Mouse (Mus musculus): ENCODE measurements around the gene Cwh43. TPM values are rescaled to one million over a fixed set of nuclear protein-coding genes. Genes with fewer than 3 reads are reported as not detected.
"Not testable (repeated sequence)": the region's sequence is repeated elsewhere in the genome, so short reads cannot be mapped to it uniquely, and the experiment has no call there.

The Cwh43 gene
- total RNA-seq, 1 experiment: 0.31 TPM

DNA sequence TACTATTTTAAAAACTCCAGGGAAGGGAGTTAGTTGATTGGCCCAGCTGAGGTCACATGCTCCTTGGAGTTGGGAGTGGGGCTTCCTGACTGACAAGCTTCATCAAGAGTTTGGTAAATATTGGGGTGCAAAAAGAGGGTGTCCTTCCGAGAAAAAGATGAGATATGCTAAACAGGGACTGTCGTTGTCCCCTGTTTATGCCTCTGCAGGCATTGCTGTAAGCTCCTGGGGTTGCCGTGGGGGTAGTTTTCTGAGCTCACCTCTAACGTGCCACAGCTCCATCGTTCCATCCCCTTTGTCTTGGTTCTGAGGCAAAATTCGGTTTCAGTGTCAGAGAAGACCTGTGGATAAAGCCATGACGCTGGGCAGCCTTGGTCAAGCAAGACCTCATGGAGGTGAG lies 74.8 kb downstream of the Cwh43 start, which contains the start of gene Dcun1d4:
TSS of gene Dcun1d4 (plus strand) at position 301 of the 400 bp plus-strand sequence.
- Histone ChIP-seq H3K4me3 (ENCODE audit: insufficient read depth in 1 of 2, low read depth in 1 of 2, low read length in 2 of 2, poor library complexity in 1 of 2, severe bottlenecking in 1 of 2) (no peak within 1 kb of the TSS), H3K9me3 (ENCODE audit: control insufficient read depth, insufficient read depth, low read depth, low read length) (no peaks in the 10 kb centered on the region), H3K4me1 (ENCODE audit: control insufficient read depth in 2 of 2, insufficient read depth in 2 of 2, low read length in 2 of 2, poor library complexity in 1 of 2) (no peaks in the 10 kb centered on the region), H3K36me3 (ENCODE audit: control insufficient read depth, insufficient read depth, low read length, poor library complexity, severe bottlenecking) (no peaks in the 10 kb centered on the region), H3K27ac (ENCODE audit: insufficient read depth, low read depth, low read length, poor library complexity, severe bottlenecking) (no peak within 1 kb of the TSS), H3K9ac (ENCODE audit: insufficient read depth, low read depth, low read length, poor library complexity, severe bottlenecking) (no peak within 1 kb of the TSS)
- TF ChIP-seq HCFC1 (IDR thresholded peaks at IDR 0.05; ENCODE audit: borderline replicate concordance, insufficient read depth, low read length) (no peak), CHD2 (IDR thresholded peaks at IDR 0.05; ENCODE audit: low read depth, low read length) (no peak), ZNF384 (IDR thresholded peaks at IDR 0.05; ENCODE audit: low read depth, low read length) (no peak), ZC3H11A (IDR thresholded peaks at IDR 0.05; ENCODE audit: borderline replicate concordance, low read depth, low read length) (no peak), MAFK (IDR thresholded peaks at IDR 0.05; ENCODE audit: insufficient read depth, low read depth, low read length) (no peak)
- in situ Hi-C loops (cut with MboI; ENCODE audit: low sequenced_read_pairs in 2 of 2, unreplicated experiment in 2 of 2): no loop called here
- no peak for DNase-seq (ENCODE audit: low read depth, low spot score)

DNA sequence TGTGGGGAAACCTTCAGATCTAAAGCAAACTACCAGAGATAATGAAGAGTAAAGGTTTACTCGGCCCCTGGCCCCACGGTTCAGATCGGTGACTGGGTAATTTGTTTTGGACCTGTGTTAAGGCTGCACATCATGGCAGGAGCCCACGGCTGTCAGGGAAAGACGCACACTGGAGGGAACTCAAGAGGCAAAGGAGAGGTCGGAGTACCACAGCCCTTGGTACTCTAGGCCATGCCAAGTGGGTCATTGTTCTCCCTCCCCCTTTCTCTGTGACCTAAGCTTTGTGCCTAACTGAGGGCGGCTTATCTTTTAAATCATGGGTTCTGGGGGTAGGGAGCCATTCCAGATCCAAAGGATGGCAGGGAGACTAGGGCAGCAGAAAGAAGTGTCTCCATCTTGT lies 75.5 kb downstream of the Cwh43 start:
- H3K36me3 ChIP-seq (ENCODE audit: control insufficient read depth, insufficient read depth, low read length, poor library complexity, severe bottlenecking): no peaks in the 10 kb centered on the region
- H3K27ac ChIP-seq (ENCODE audit: insufficient read depth, low read depth, low read length, poor library complexity, severe bottlenecking): no peak overlapping the region
- in situ Hi-C loops (cut with MboI; ENCODE audit: low sequenced_read_pairs in 2 of 2, unreplicated experiment in 2 of 2): no loop called here
- no peak overlapping the region for H3K9ac ChIP-seq (ENCODE audit: insufficient read depth, low read depth, low read length, poor library complexity, severe bottlenecking)
- H3K9me3 ChIP-seq (ENCODE audit: control insufficient read depth, insufficient read depth, low read depth, low read length): no peaks in the 10 kb centered on the region
- DNase-seq (ENCODE audit: low read depth, low spot score): no peak
- H3K4me1 ChIP-seq (ENCODE audit: control insufficient read depth in 2 of 2, insufficient read depth in 2 of 2, low read length in 2 of 2, poor library complexity in 1 of 2): no peaks in the 10 kb centered on the region
- H3K4me3 ChIP-seq (ENCODE audit: insufficient read depth in 1 of 2, low read depth in 1 of 2, low read length in 2 of 2, poor library complexity in 1 of 2, severe bottlenecking in 1 of 2): no peak overlapping the region
- no peak for TF ChIP-seq MAFK (IDR thresholded peaks at IDR 0.05; ENCODE audit: insufficient read depth, low read depth, low read length)
- TF ChIP-seq ZNF384 (IDR thresholded peaks at IDR 0.05; ENCODE audit: low read depth, low read length): no peak
- no peak for TF ChIP-seq ZC3H11A (IDR thresholded peaks at IDR 0.05; ENCODE audit: borderline replicate concordance, low read depth, low read length)
- no peak for TF ChIP-seq HCFC1 (IDR thresholded peaks at IDR 0.05; ENCODE audit: borderline replicate concordance, insufficient read depth, low read length)

DNA sequence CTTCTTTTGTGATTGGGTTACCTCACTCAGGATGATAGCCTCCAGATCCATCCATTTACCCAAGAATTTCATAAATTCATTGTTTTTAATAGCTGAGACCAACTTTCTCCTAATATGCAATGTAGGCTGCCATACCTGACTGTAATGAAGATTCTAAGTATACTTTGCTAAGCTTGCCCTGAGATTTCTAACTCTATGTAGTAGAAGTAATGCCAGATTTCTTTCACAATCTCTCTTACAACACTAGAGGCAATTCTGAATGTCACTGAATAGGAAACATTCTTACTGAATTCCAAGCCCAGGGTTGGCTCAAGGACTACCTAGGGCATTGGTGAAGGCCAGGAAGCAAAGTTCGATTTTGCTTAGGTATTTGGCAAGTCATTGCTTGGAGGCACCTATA lies 76.5 kb downstream of the Cwh43 start:
- H3K9me3 ChIP-seq (ENCODE audit: control insufficient read depth, insufficient read depth, low read depth, low read length); in situ Hi-C loops (cut with MboI; ENCODE audit: low sequenced_read_pairs in 2 of 2, unreplicated experiment in 2 of 2); H3K36me3 ChIP-seq (ENCODE audit: control insufficient read depth, insufficient read depth, low read length, poor library complexity, severe bottlenecking); H3K9ac ChIP-seq (ENCODE audit: insufficient read depth, low read depth, low read length, poor library complexity, severe bottlenecking); H3K27ac ChIP-seq (ENCODE audit: insufficient read depth, low read depth, low read length, poor library complexity, severe bottlenecking); H3K4me3 ChIP-seq (ENCODE audit: insufficient read depth in 1 of 2, low read depth in 1 of 2, low read length in 2 of 2, poor library complexity in 1 of 2, severe bottlenecking in 1 of 2); H3K4me1 ChIP-seq (ENCODE audit: control insufficient read depth in 2 of 2, insufficient read depth in 2 of 2, low read length in 2 of 2, poor library complexity in 1 of 2); DNase-seq (ENCODE audit: low read depth, low spot score): not testable (repeated sequence)

DNA sequence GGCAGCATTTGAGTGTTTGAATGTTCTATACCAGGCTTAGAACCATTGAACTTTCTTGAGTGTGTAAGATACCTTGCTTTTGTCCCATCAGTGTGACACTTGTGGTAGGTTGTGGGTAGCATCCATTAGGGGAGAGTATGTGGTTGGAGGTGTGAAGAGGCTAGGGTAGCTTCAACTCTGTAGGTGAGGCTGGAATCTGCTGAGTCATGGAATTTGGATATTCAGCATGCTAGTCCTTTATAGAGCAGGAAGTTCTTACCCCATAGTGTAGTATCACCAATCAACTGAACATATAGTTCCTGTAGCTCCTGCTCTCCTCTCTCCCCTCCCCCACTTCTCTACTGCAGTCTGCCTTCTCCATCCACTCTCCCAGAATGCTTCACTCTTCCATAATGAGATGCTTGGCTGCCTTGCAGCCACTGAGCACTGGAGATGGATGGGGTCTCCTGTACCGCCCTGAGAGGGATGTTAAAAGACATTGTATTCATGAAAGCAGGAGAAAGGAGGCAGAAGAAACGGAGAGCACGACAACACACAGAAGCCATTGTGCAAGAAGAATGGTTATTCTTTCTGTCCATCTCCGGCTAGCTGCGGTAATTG lies 78.2 kb downstream of the Cwh43 start:
- TF ChIP-seq ZC3H11A (IDR thresholded peaks at IDR 0.05; ENCODE audit: borderline replicate concordance, low read depth, low read length): no peak
- TF ChIP-seq MAFK (IDR thresholded peaks at IDR 0.05; ENCODE audit: insufficient read depth, low read depth, low read length): peak; percentile 94
- Histone ChIP-seq H3K9me3 (ENCODE audit: control insufficient read depth, insufficient read depth, low read depth, low read length) (no peaks in the 10 kb centered on the region), H3K27ac (ENCODE audit: insufficient read depth, low read depth, low read length, poor library complexity, severe bottlenecking) (no peak overlapping the region), H3K4me3 (ENCODE audit: insufficient read depth in 1 of 2, low read depth in 1 of 2, low read length in 2 of 2, poor library complexity in 1 of 2, severe bottlenecking in 1 of 2) (no peak overlapping the region), H3K9ac (ENCODE audit: insufficient read depth, low read depth, low read length, poor library complexity, severe bottlenecking) (no peak overlapping the region), H3K4me1 (ENCODE audit: control insufficient read depth in 2 of 2, insufficient read depth in 2 of 2, low read length in 2 of 2, poor library complexity in 1 of 2) (no peaks in the 10 kb centered on the region), H3K36me3 (ENCODE audit: control insufficient read depth, insufficient read depth, low read length, poor library complexity, severe bottlenecking) (no peaks in the 10 kb centered on the region)
- in situ Hi-C loops (cut with MboI; ENCODE audit: low sequenced_read_pairs in 2 of 2, unreplicated experiment in 2 of 2): no loop called here
- DNase-seq (ENCODE audit: low read depth, low spot score): no peak

DNA sequence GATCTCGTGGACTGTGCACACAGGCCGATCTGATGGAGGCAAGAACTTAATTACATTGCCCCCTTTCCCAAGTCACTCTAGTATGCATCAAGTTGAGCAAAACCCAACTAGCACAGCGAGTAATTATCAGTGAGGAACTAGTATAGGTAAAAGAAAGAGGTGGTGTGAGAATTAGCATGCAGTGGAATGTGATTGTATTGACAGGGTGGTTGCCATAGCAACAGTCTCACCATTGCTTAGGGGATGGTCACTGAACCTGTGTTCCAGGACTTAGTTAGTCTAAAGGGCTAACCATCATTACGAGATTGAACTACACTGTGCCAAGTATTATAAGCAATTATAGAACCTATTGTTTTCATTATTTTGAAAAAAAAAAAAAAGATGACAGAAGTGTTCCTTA lies 80.6 kb downstream of the Cwh43 start:
- TF ChIP-seq ZC3H11A (IDR thresholded peaks at IDR 0.05; ENCODE audit: borderline replicate concordance, low read depth, low read length): no peak
- no peak for TF ChIP-seq HCFC1 (IDR thresholded peaks at IDR 0.05; ENCODE audit: borderline replicate concordance, insufficient read depth, low read length)
- no peak for TF ChIP-seq CHD2 (IDR thresholded peaks at IDR 0.05; ENCODE audit: low read depth, low read length)
- TF ChIP-seq ZNF384 (IDR thresholded peaks at IDR 0.05; ENCODE audit: low read depth, low read length): no peak
- no peak for TF ChIP-seq MAFK (IDR thresholded peaks at IDR 0.05; ENCODE audit: insufficient read depth, low read depth, low read length)
- H3K27ac ChIP-seq (ENCODE audit: insufficient read depth, low read depth, low read length, poor library complexity, severe bottlenecking): no peak overlapping the region
- no peak overlapping the region for H3K9ac ChIP-seq (ENCODE audit: insufficient read depth, low read depth, low read length, poor library complexity, severe bottlenecking)
- H3K36me3 ChIP-seq (ENCODE audit: control insufficient read depth, insufficient read depth, low read length, poor library complexity, severe bottlenecking): no peaks in the 10 kb centered on the region
- in situ Hi-C loops (cut with MboI; ENCODE audit: low sequenced_read_pairs in 2 of 2, unreplicated experiment in 2 of 2): no loop called here
- no peak for DNase-seq (ENCODE audit: low read depth, low spot score)
- no peaks in the 10 kb centered on the region for H3K9me3 ChIP-seq (ENCODE audit: control insufficient read depth, insufficient read depth, low read depth, low read length)
- H3K4me3 ChIP-seq (ENCODE audit: insufficient read depth in 1 of 2, low read depth in 1 of 2, low read length in 2 of 2, poor library complexity in 1 of 2, severe bottlenecking in 1 of 2): no peak overlapping the region
- H3K4me1 ChIP-seq (ENCODE audit: control insufficient read depth in 2 of 2, insufficient read depth in 2 of 2, low read length in 2 of 2, poor library complexity in 1 of 2): peaks cover 0 to 2% of the 10 kb centered on the region in 2 experiments; a peak in 1 of 4 replicates
